Mouse (Mus musculus) stomach, postnatal 0 days (tissue): ENCODE results near the gene Prss48. TPM values are rescaled to one million over a fixed set of nuclear protein-coding genes. Genes with fewer than 3 reads are reported as not detected.

ENCODE experiments used
- ATAC-seq: fragments of 200-750 bp; cut with Nextera tagmentation; 2 replicates; pipeline ENCODE4 v1.8.0; 2017; ENCODE audit not compliant: low FRiP score, low TSS enrichment
- DNase-seq: peaks from one replicate; pipeline ENCODE4 v3.0.0-alpha.2; 2016; ENCODE audit warnings: low spot score
- H3K27ac ChIP-seq: fragments of 300-500 bp; sonication (generic); replicated peaks from 2 replicates; pipeline ENCODE4 v1.5.1; 2014; ENCODE audit warnings: mild to moderate bottlenecking, control low read depth
- H3K27me3 ChIP-seq: fragments of 300-500 bp; sonication (generic); 2 replicates; pipeline ENCODE4 v1.6.1; 2014; ENCODE audit warnings: low read length; ENCODE audit not compliant: control insufficient read depth, insufficient read depth
- H3K36me3 ChIP-seq: fragments of 300-500 bp; sonication (generic); 2 replicates; pipeline ENCODE4 v1.6.1; 2014; ENCODE audit warnings: low read length, mixed read lengths; ENCODE audit not compliant: control insufficient read depth, insufficient read depth
- H3K4me1 ChIP-seq: fragments of 300-500 bp; sonication (generic); replicated peaks from 2 replicates; pipeline ENCODE4 v1.6.1; 2014; ENCODE audit warnings: antibody characterized with exemption; ENCODE audit not compliant: control insufficient read depth, insufficient read depth
- H3K4me2 ChIP-seq: fragments of 300-500 bp; sonication (generic); replicated peaks from 2 replicates; pipeline ENCODE4 v1.6.1; 2014; ENCODE audit warnings: low read depth, mild to moderate bottlenecking, control low read depth, moderate library complexity
- H3K4me3 ChIP-seq: fragments of 300-500 bp; sonication (generic); 2 replicates; pipeline ENCODE4 v1.5.1; 2014; ENCODE audit warnings: low read depth, low read length, control low read depth
- H3K9ac ChIP-seq: fragments of 300-500 bp; sonication (generic); 2 replicates; pipeline ENCODE4 v1.6.1; 2014; ENCODE audit warnings: mild to moderate bottlenecking, low read length, control low read depth, mixed read lengths
- H3K9me3 ChIP-seq: fragments of 300-500 bp; sonication (generic); 2 replicates; pipeline ENCODE4 v1.6.1; 2016; ENCODE audit warnings: low read length; ENCODE audit not compliant: control insufficient read depth
- CTCF ChIP-seq: IDR thresholded peaks from 2 replicates; pipeline ENCODE4 v1.5.1; 2016; ENCODE audit warnings: antibody characterized with exemption, low read depth, mild to moderate bottlenecking, moderate library complexity
- EP300 ChIP-seq: optimal IDR thresholded peaks from 2 replicates; pipeline ENCODE3; 2016; ENCODE audit warnings: antibody characterized with exemption
- WGBS: fragments of 180-500 bp; shearing (Covaris S2); extraction: QIAGEN DNeasy Blood & Tissue Kit; methylation state at CpG from one replicate; pipeline ENCODE4 v1.1.7; 2014; 5-methylcytosine and 5-hydroxymethylcytosine counted together
- polyA plus RNA-seq: library from polyadenylated mRNA; unstranded; fragments of >200 nt; fragmentation: Nextera tagmentation; extraction: Ambion mirVana; gene quantifications from 2 replicates; pipeline ENCODE4 v1.2.1, GENCODE M21; 2015

Prss48 gene
- polyA plus RNA-seq, 1 experiment from 2014 or later = not detected

- no peaks in the 10 kb centered on the region for H3K36me3 ChIP-seq
- H3K9ac ChIP-seq = no peak overlapping the region
- no peaks in the 10 kb centered on the region for H3K27me3 ChIP-seq
- H3K9me3 ChIP-seq = no peaks in the 10 kb centered on the region
- no peak for DNase-seq
- TF ChIP-seq CTCF (no peak), EP300 (no peak)
- H3K4me1 ChIP-seq = no peaks in the 10 kb centered on the region
- no peak overlapping the region for H3K27ac ChIP-seq
- 96% methylated on average over 12 of the region's 12 CpGs for WGBS
- H3K4me3 ChIP-seq = no peak overlapping the region
- ATAC-seq = no peak
- no peak overlapping the region for H3K4me2 ChIP-seq
Observed at GRCm38 (mm10) chr3:86024065-86024795, 21.9 kb upstream of the Prss48 start.

DNA sequence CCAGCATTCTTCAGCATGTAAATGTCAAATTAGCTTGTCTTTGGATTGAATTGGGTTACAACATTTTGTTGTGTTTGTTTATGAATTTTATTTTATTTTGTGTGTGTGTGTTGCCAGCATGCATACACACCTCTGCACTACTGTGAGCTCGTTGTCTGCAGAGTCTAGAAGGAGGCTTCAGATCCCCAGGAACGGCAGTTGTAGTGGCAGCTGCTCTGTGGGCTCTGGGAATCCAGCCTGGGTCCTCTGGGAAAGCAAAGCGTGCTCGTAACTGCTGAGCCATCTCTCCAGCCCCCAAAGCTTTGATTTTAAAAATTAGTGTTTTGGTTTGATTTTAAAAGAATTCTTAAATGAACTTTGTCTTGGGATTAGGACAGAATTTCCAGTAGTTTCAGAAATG, 19.4 kb upstream of the Prss48 start:
- TF ChIP-seq CTCF = no peak
- no peak for TF ChIP-seq EP300
- 88% methylated on average over 4 of the region's 4 CpGs for WGBS
- no peaks in the 10 kb centered on the region for H3K4me1 ChIP-seq
- no peak for ATAC-seq
- no peak for DNase-seq
- H3K9me3 ChIP-seq = no peaks in the 10 kb centered on the region
- H3K9ac ChIP-seq = no peak overlapping the region
- no peak overlapping the region for H3K4me3 ChIP-seq
- no peak overlapping the region for H3K4me2 ChIP-seq
- H3K36me3 ChIP-seq = no peaks in the 10 kb centered on the region
- no peak overlapping the region for H3K27ac ChIP-seq
- no peaks in the 10 kb centered on the region for H3K27me3 ChIP-seq

DNA sequence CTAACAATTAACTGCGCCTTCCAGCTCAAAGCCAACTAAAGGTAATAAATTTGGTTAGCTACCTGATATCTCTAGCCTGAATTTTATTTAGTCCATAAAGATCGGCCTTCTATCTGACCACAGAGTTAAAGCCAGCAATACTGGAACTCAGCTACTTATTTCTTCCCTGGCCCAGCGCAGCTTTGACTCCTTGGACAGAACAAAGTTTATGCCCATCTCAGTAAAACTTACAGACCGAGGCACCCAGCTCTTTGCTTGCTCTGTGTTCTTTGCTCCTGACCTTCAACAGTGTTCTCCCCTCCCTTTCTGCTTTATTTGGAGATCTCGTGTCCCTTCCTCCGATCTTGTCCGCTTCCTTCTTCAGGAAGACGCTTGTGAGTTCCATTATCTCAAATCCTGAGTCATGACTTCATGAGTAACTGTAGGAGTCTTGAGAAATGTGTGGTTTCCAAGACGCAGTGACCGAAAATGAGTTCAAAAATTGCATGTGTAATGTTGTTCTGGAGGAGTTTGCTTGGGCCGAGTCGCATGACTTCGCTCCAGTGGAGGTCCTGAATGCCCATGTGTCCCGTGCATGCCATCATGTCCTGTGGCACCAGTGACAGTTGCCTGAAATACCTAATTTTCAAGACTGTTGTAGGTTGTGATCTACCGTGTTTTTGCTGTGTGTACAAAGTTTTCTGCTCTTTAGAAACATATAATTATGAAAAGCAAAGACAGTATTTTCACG, 18.8 kb upstream of the Prss48 start:
- no peaks in the 10 kb centered on the region for H3K27me3 ChIP-seq
- WGBS = 81% methylated on average over 16 of the region's 16 CpGs
- H3K27ac ChIP-seq = no peak overlapping the region
- ATAC-seq (no peak), DNase-seq (no peak)
- H3K36me3 ChIP-seq = no peaks in the 10 kb centered on the region
- no peak for TF ChIP-seq EP300
- TF ChIP-seq CTCF = no peak
- no peak overlapping the region for H3K9ac ChIP-seq
- no peaks in the 10 kb centered on the region for H3K4me1 ChIP-seq
- no peaks in the 10 kb centered on the region for H3K9me3 ChIP-seq
- no peak overlapping the region for H3K4me2 ChIP-seq
- no peak overlapping the region for H3K4me3 ChIP-seq

GRCm38 (mm10) chr3:86017484-86017883, 15.2 kb upstream of the Prss48 start:
- H3K27me3 ChIP-seq = no peaks in the 10 kb centered on the region
- TF ChIP-seq EP300 (no peak), CTCF (no peak)
- H3K9ac ChIP-seq = no peak overlapping the region
- H3K4me2 ChIP-seq = no peak overlapping the region
- H3K4me1 ChIP-seq = no peaks in the 10 kb centered on the region
- DNase-seq (no peak), ATAC-seq (no peak)
- 65% methylated on average over 8 of the region's 8 CpGs for WGBS
- H3K9me3 ChIP-seq = no peaks in the 10 kb centered on the region
- H3K36me3 ChIP-seq = no peaks in the 10 kb centered on the region
- no peak overlapping the region for H3K4me3 ChIP-seq
- H3K27ac ChIP-seq = no peak overlapping the region

GRCm38 (mm10) chr3:86016965-86017364, 14.7 kb upstream of the Prss48 start:
- H3K9ac ChIP-seq = no peak overlapping the region
- TF ChIP-seq CTCF (no peak), EP300 (no peak)
- H3K27me3 ChIP-seq = no peaks in the 10 kb centered on the region
- 95% methylated on average over 1 of the region's 1 CpGs for WGBS
- no peak overlapping the region for H3K27ac ChIP-seq
- DNase-seq (no peak), ATAC-seq (no peak)
- no peaks in the 10 kb centered on the region for H3K36me3 ChIP-seq
- H3K4me2 ChIP-seq = no peak overlapping the region
- H3K9me3 ChIP-seq = no peaks in the 10 kb centered on the region
- 0 out of 2 replicates have a peak, but pooled peaks cover 1% of the 10 kb centered on the region for H3K4me1 ChIP-seq
- no peak overlapping the region for H3K4me3 ChIP-seq

DNA sequence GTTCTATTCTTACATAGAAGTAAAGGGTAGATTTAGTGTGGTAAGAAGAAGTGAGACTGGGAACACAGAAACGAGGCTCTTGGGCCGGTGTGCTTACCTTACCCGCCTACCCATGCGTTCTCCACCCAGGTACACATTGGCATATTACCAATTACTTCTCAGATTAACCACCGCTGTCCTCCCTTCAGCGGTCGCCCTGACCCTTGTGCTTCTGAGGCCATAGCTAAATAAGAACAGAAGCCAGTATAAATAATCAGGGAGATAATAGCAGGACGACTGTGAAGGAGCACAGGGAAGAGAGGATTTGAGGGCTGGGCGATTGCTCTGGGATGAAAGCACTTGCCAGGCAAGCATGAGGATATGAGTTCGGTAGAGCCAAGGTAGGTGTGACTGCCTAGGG, 11.5 kb upstream of the Prss48 start:
- Histone ChIP-seq H3K9ac (no peak overlapping the region), H3K27ac (no peak overlapping the region), H3K4me1 (0 out of 2 replicates have a peak, but pooled peaks cover 2% of the 10 kb centered on the region), H3K9me3 (no peaks in the 10 kb centered on the region), H3K4me3 (no peak overlapping the region), H3K4me2 (no peak overlapping the region), H3K27me3 (no peaks in the 10 kb centered on the region), H3K36me3 (no peaks in the 10 kb centered on the region)
- no peak for TF ChIP-seq EP300
- TF ChIP-seq CTCF = no peak
- ATAC-seq (peak; percentile 61; the same call in 1 of the 2 replicates), DNase-seq (peak; percentile 48)
- 51% methylated on average over 10 of the region's 10 CpGs for WGBS
